Mouse (Mus musculus): ENCODE measurements around the gene Ephb4. TPM values are rescaled to one million over a fixed set of nuclear protein-coding genes. Genes with fewer than 3 reads are reported as not detected.

Ephb4 gene
- total and polyA plus RNA-seq, 3 experiments, result 0.08 to 0.12 TPM; not detected in 1

GRCm38 (mm10) chr5:137419841-137420240 lies 69.9 kb downstream of the Ephb4 start:
- TF ChIP-seq E2F4 (IDR thresholded peaks at IDR 0.05; ENCODE audit: borderline replicate concordance, low read depth, low read length), result no peak
- no peak for TF ChIP-seq RCOR1 (IDR thresholded peaks at IDR 0.05; ENCODE audit: low read depth, low read length)
- no peak for TF ChIP-seq EP300 (IDR thresholded peaks at IDR 0.05; ENCODE audit: low read depth in 1 of 2, low read length in 2 of 2)
- no peak for TF ChIP-seq USF1 (IDR thresholded peaks at IDR 0.05; ENCODE audit: low read depth, low read length)
- no peak for TF ChIP-seq CHD1 (IDR thresholded peaks at IDR 0.05; ENCODE audit: low read depth, low read length)
- TF ChIP-seq POLR2AphosphoS5 (IDR thresholded peaks at IDR 0.05; ENCODE audit: borderline replicate concordance, low read depth, low read length), result no peak
- Histone ChIP-seq H3K9ac (ENCODE audit: control insufficient read depth, low read depth, low read length, poor library complexity, severe bottlenecking) (no peak overlapping the region), H3K27me3 (ENCODE audit: control insufficient read depth in 1 of 2, insufficient read depth in 2 of 2, low read length in 2 of 2) (peaks cover 0 to 5% of the 10 kb centered on the region in 2 experiments; a peak in 3 of 4 replicates), H3K27ac (ENCODE audit: control insufficient read depth, low read depth, low read length) (no peak overlapping the region), H3K36me3 (ENCODE audit: control insufficient read depth in 1 of 2, insufficient read depth in 2 of 2, low read length in 2 of 2) (no peaks in the 10 kb centered on the region), H3K79me2 (ENCODE audit: control insufficient read depth, insufficient read depth, low read length, poor library complexity) (no peaks in the 10 kb centered on the region), H3K4me3 (ENCODE audit: control insufficient read depth in 1 of 2, insufficient read depth in 1 of 2, low read depth in 2 of 2, low read length in 2 of 2) (no peak overlapping the region), H3K4me1 (ENCODE audit: control insufficient read depth in 1 of 2, insufficient read depth in 2 of 2, low read length in 2 of 2) (no peaks in the 10 kb centered on the region), H3K9me3 (replicated peaks; ENCODE audit: insufficient read depth, low read length) (no peaks in the 10 kb centered on the region)
- no peak for DNase-seq (ENCODE audit: low read depth, low spot score)

- no peak overlapping the region for H3K27ac ChIP-seq (ENCODE audit: control insufficient read depth, low read depth, low read length)
- H3K9me3 ChIP-seq (replicated peaks; ENCODE audit: insufficient read depth, low read length), result no peaks in the 10 kb centered on the region
- no peaks in the 10 kb centered on the region for H3K79me2 ChIP-seq (ENCODE audit: control insufficient read depth, insufficient read depth, low read length, poor library complexity)
- TF ChIP-seq ZNF384 (IDR thresholded peaks at IDR 0.05; ENCODE audit: low read depth, low read length) (0 out of 2 replicates have a peak, but pooled peaks have one; percentile 18), TCF12 (IDR thresholded peaks at IDR 0.05; ENCODE audit: low read depth, low read length) (no peak)
- peaks cover 3 to 14% of the 10 kb centered on the region in 2 experiments for H3K27me3 ChIP-seq (ENCODE audit: control insufficient read depth in 1 of 2, insufficient read depth in 2 of 2, low read length in 2 of 2)
- DNase-seq (ENCODE audit: low read depth, low spot score), result peak; percentile 24
- H3K36me3 ChIP-seq (ENCODE audit: control insufficient read depth in 1 of 2, insufficient read depth in 2 of 2, low read length in 2 of 2), result peaks cover 0 to 4% of the 10 kb centered on the region in 2 experiments; a peak in 2 of 4 replicates
- no peak overlapping the region for H3K9ac ChIP-seq (ENCODE audit: control insufficient read depth, low read depth, low read length, poor library complexity, severe bottlenecking)
- peaks cover 0 to 4% of the 10 kb centered on the region in 2 experiments; a peak in 2 of 4 replicates for H3K4me1 ChIP-seq (ENCODE audit: control insufficient read depth in 1 of 2, insufficient read depth in 2 of 2, low read length in 2 of 2)
- H3K4me3 ChIP-seq (ENCODE audit: control insufficient read depth in 1 of 2, insufficient read depth in 1 of 2, low read depth in 2 of 2, low read length in 2 of 2), result no peak overlapping the region
Observed at GRCm38 (mm10) chr5:137425648-137426047, 75.7 kb downstream of the Ephb4 start.

Other genes with a start within 250 kb of the Ephb4 start
- 19.7 and 21.8 TPM in 2 replicates for gene Trim56, start 233.9 kb upstream of the Ephb4 start, total RNA-seq (2012; rRNA removed)
- gene Trim56, start 233.9 kb upstream of the Ephb4 start, polyA plus RNA-seq (2012; ENCODE audit: insufficient read depth in 1 of 2, insufficient read length in 2 of 2, low read depth in 1 of 2, low replicate concordance in 2 of 2, missing spikeins in 1 of 2), result 10 to 100 TPM; 22.8 to 75.8 TPM
- not detected in 2 replicates for gene Muc3, start 200.8 kb upstream of the Ephb4 start, total RNA-seq (2012; rRNA removed)
- gene Muc3, start 200.8 kb upstream of the Ephb4 start, polyA plus RNA-seq (2012; ENCODE audit: insufficient read depth in 1 of 2, insufficient read length in 2 of 2, low read depth in 1 of 2, low replicate concordance in 2 of 2, missing spikeins in 1 of 2), result not detected
- 12.7 and 16.1 TPM in 2 replicates for gene Muc3a, start 137.7 kb upstream of the Ephb4 start, total RNA-seq (2012; rRNA removed)
- gene Muc3a, start 137.7 kb upstream of the Ephb4 start, polyA plus RNA-seq (2012; ENCODE audit: insufficient read depth in 1 of 2, insufficient read length in 2 of 2, low read depth in 1 of 2, low replicate concordance in 2 of 2, missing spikeins in 1 of 2), result 10 to 100 TPM in 1 of 2 experiments, not detected in 1; 16.9 TPM
- 3.4 and 7.0 TPM in 2 replicates for gene Ache, start 62.6 kb upstream of the Ephb4 start, total RNA-seq (2012; rRNA removed)
- gene Ache, start 62.6 kb upstream of the Ephb4 start, polyA plus RNA-seq (2012; ENCODE audit: insufficient read depth in 1 of 2, insufficient read length in 2 of 2, low read depth in 1 of 2, low replicate concordance in 2 of 2, missing spikeins in 1 of 2), result 10 to 100 TPM in 1 of 2 experiments, not detected in 1; 16.8 TPM
- gene Ufsp1, start 55.5 kb upstream of the Ephb4 start, total RNA-seq (2012; rRNA removed), result 4.7 and 6.9 TPM in 2 replicates
- gene Ufsp1, start 55.5 kb upstream of the Ephb4 start, polyA plus RNA-seq (2012; ENCODE audit: insufficient read depth in 1 of 2, insufficient read length in 2 of 2, low read depth in 1 of 2, low replicate concordance in 2 of 2, missing spikeins in 1 of 2), result 10 to 100 TPM in 1 of 2 experiments, not detected in 1; 16.1 TPM
- gene Srrt, start 42.4 kb upstream of the Ephb4 start, total RNA-seq (2012; rRNA removed), result 235 and 291 TPM in 2 replicates
- 100 to 1,000 TPM in 1 of 2 experiments, not detected in 1; 454 TPM for gene Srrt, start 42.4 kb upstream of the Ephb4 start, polyA plus RNA-seq (2012; ENCODE audit: insufficient read depth in 1 of 2, insufficient read length in 2 of 2, low read depth in 1 of 2, low replicate concordance in 2 of 2, missing spikeins in 1 of 2)
- 0.46 and 0.58 TPM in 2 replicates for gene Trip6, start 35.7 kb upstream of the Ephb4 start, total RNA-seq (2012; rRNA removed)
- 1 to 10 TPM in 1 of 2 experiments, not detected in 1; 2.1 TPM for gene Trip6, start 35.7 kb upstream of the Ephb4 start, polyA plus RNA-seq (2012; ENCODE audit: insufficient read depth in 1 of 2, insufficient read length in 2 of 2, low read depth in 1 of 2, low replicate concordance in 2 of 2, missing spikeins in 1 of 2)
- gene Slc12a9, start 16.5 kb upstream of the Ephb4 start, total RNA-seq (2012; rRNA removed), result 7.1 and 8.8 TPM in 2 replicates
- gene Slc12a9, start 16.5 kb upstream of the Ephb4 start, polyA plus RNA-seq (2012; ENCODE audit: insufficient read depth in 1 of 2, insufficient read length in 2 of 2, low read depth in 1 of 2, low replicate concordance in 2 of 2, missing spikeins in 1 of 2), result 10 to 100 TPM in 1 of 2 experiments, not detected in 1; 12.1 TPM
- 0.10 TPM in 1 of 2 replicates, not detected in the other for gene Zan, start 127.0 kb downstream of the Ephb4 start, total RNA-seq (2012; rRNA removed)
- gene Zan, start 127.0 kb downstream of the Ephb4 start, polyA plus RNA-seq (2012; ENCODE audit: insufficient read depth in 1 of 2, insufficient read length in 2 of 2, low read depth in 1 of 2, low replicate concordance in 2 of 2, missing spikeins in 1 of 2), result under 1 TPM in 1 of 2 experiments, not detected in 1; 0.15 TPM
- 73.8 and 79.8 TPM in 2 replicates for gene Pop7, start 152.4 kb downstream of the Ephb4 start, total RNA-seq (2012; rRNA removed)
- 10 to 100 TPM in 1 of 2 experiments, not detected in 1; 61.1 TPM for gene Pop7, start 152.4 kb downstream of the Ephb4 start, polyA plus RNA-seq (2012; ENCODE audit: insufficient read depth in 1 of 2, insufficient read length in 2 of 2, low read depth in 1 of 2, low replicate concordance in 2 of 2, missing spikeins in 1 of 2)
- 5.1 and 6.8 TPM in 2 replicates for gene Gigyf1, start 168.4 kb downstream of the Ephb4 start, total RNA-seq (2012; rRNA removed)
- 10 to 100 TPM in 1 of 2 experiments, not detected in 1; 24.6 TPM for gene Gigyf1, start 168.4 kb downstream of the Ephb4 start, polyA plus RNA-seq (2012; ENCODE audit: insufficient read depth in 1 of 2, insufficient read length in 2 of 2, low read depth in 1 of 2, low replicate concordance in 2 of 2, missing spikeins in 1 of 2)
- not detected in 2 replicates for gene Epo, start 183.1 kb downstream of the Ephb4 start, total RNA-seq (2012; rRNA removed)
- not detected for gene Epo, start 183.1 kb downstream of the Ephb4 start, polyA plus RNA-seq (2012; ENCODE audit: insufficient read depth in 1 of 2, insufficient read length in 2 of 2, low read depth in 1 of 2, low replicate concordance in 2 of 2, missing spikeins in 1 of 2)
- 531 and 548 TPM in 2 replicates for gene Gnb2, start 183.4 kb downstream of the Ephb4 start, total RNA-seq (2012; rRNA removed)
- gene Gnb2, start 183.4 kb downstream of the Ephb4 start, polyA plus RNA-seq (2012; ENCODE audit: insufficient read depth in 1 of 2, insufficient read length in 2 of 2, low read depth in 1 of 2, low replicate concordance in 2 of 2, missing spikeins in 1 of 2), result 100 to 1,000 TPM in 1 of 2 experiments, not detected in 1; 550 TPM
- gene Actl6b, start 203.4 kb downstream of the Ephb4 start, total RNA-seq (2012; rRNA removed), result 0.15 TPM in 1 of 2 replicates, not detected in the other
- gene Actl6b, start 203.4 kb downstream of the Ephb4 start, polyA plus RNA-seq (2012; ENCODE audit: insufficient read depth in 1 of 2, insufficient read length in 2 of 2, low read depth in 1 of 2, low replicate concordance in 2 of 2, missing spikeins in 1 of 2), result not detected
- gene Tfr2, start 219.7 kb downstream of the Ephb4 start, total RNA-seq (2012; rRNA removed), result 76.9 and 96.2 TPM in 2 replicates
- gene Tfr2, start 219.7 kb downstream of the Ephb4 start, polyA plus RNA-seq (2012; ENCODE audit: insufficient read depth in 1 of 2, insufficient read length in 2 of 2, low read depth in 1 of 2, low replicate concordance in 2 of 2, missing spikeins in 1 of 2), result 100 to 1,000 TPM in 1 of 2 experiments, not detected in 1; 112 TPM

Data from MEL (cell line).